Mouse (Mus musculus) kidney, adult 11 months (tissue): ENCODE measurements around the gene Rhox4a2.
"Not testable (repeated sequence)": the region's sequence is repeated elsewhere in the genome, so short reads cannot be mapped to it uniquely, and the experiment has no call there.

ENCODE experiments used
- DNase-seq: peaks from one replicate; pipeline ENCODE4 v3.0.0; 2022

Rhox4a2 gene

DNA sequence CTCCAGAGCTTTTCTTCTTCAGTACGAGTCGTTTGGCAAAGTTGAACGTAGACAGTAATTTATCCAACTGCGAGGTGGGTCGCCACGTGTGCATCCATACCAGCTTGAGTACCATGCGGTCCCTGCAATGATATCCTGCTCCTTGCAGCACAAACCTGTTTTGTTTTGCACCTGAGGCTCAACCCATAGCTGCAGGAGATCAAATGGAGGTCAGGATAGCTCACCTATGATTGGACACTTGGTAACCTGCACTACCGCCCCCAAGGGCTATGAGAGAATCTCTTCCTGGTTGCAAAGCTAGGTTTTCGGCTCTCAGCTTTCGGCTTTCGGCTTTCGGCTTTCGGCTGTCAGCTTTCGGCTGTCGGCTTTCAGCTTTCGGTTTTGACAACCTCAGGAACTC is at the start of gene Rhox4a2:
Gene Rhox4a2 (plus strand): TSS at position 301 of the 400 bp plus-strand sequence.
- not testable (repeated sequence) for DNase-seq

DNA sequence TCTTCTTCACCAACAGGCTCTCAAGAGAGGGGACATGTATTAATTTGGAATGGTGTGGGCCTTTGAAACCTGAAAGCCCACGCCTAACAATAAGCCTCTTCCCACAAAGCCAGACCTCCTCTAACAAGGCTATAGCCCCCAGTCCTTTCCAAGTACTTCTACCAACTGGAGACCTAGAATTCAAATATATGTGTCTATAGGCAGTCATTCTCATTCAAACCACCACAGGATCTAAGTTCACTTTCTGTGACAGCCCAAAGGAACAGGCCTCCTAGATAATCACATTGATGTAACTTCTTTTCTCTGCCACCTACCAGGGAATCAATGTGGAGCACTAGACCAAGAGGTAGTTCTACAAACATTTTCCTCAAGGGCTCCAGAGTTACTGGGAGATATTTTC is 10.9 kb upstream of the Rhox4a2 start, which contains the start of gene Rhox3a2:
Gene Rhox3a2 (plus strand): TSS at position 301 of the 400 bp plus-strand sequence.
- DNase-seq = not testable (repeated sequence)

DNA sequence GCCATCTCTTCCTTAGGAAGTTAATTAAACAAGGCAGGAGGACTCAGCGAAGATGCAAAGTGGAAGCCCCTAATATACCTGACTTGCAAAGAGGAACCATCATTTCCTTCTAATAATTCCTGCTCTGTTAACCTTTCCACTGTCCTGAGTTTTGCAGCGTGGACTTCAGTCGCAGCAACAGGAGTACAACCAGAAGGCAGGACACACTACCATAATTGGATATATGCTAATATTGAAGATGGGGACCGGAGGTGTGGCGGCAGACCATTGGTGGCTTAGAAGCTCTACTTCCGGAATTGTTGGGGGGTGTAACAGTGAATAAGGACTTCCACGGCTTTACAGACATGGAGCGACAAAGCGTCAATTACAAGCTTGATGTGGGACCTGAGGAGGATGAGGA is 21.1 kb downstream of the Rhox4a2 start, which contains the start of gene Rhox2b:
Gene Rhox2b (plus strand): TSS at position 301 of the 400 bp plus-strand sequence.
- not testable (repeated sequence) for DNase-seq

DNA sequence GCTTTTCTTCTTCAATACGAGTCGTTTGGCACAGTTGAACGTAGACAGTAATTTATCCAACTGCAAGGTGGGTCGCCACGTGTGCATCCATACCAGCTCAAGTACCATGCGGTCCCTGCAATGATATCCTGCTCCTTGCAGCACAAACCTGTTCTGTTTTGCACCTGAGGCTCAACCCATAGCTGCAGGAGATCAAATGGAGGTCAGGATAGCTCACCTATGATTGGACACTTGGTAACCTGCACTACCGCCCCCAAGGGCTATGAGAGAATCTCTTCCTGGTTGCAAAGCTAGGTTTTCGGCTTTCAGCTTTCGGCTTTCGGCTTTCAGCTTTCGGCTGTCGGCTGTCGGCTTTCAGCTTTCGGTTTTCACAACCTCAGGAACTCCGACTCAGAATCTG is 41.5 kb downstream of the Rhox4a2 start, which contains the start of gene Rhox4b:
Gene Rhox4b (plus strand): TSS at position 301 of the 400 bp plus-strand sequence.
- not testable (repeated sequence) for DNase-seq
